Mouse (Mus musculus) urinary bladder, postnatal 14 days (tissue): ENCODE measurements at regions not wholly inside any gene's neighbourhood (a gene's known extent, or its start where the extent isn't known, plus 50 kb on each side); places are given as distances from the start of the nearest gene placed in this dataset.
"Not testable (repeated sequence)": the region's sequence is repeated elsewhere in the genome, so short reads cannot be mapped to it uniquely, and the experiment has no call there.

Source experiments
- DNase-seq: peaks from one replicate; pipeline ENCODE4 v3.0.0; 2021; ENCODE audit warnings: low spot score

DNA sequence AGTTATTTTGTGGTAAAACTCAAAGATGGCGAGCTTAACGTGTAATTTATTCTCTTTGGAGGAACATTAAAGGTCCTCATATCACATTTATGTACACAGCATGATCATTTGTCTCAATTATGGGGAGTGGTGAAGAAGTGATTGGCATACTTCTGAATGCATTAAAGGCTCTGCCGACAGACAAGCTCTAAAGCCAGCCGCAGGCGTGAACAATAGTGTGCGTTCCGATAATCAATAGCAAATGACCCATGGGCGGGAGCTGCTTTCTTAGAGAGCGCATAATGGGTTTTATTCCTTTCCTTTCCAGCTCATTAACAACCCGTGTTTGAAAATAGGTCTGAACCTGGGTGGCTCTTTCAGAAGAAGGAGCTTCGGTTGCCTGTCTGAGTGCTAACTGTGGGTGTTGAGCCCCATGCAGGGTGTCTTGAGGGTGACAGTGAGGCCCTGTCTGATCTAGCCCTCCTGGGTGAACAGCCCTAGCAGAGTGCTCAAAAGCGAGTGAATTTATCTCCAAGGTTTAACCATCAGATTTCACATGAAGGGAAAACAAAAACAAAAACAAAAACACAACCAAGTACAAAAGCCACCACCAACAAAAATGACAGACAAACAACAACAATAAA lies 210.5 kb downstream of the Zfp619 start:
- no peak for DNase-seq

DNA sequence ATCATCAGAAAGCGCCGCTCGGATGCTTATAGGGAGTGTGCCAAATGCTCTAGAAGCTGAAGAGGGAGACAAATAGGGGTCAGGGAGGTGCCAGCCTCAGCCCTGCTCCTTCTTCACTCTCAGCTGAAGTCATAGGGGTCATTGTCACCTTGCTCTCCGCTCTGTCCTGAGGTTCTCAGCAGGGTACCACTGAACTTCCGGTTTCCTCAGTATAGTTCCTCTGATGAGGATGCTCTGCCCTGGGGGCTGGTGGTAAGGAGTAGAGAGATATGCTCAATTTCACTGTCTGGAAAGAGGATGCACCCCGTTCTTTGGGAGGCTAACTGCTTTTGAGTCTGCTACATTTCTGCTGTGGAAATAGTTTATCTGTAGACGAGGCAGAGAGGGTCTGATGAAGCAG lies 211.4 kb downstream of the Zfp619 start:
- no peak for DNase-seq

DNA sequence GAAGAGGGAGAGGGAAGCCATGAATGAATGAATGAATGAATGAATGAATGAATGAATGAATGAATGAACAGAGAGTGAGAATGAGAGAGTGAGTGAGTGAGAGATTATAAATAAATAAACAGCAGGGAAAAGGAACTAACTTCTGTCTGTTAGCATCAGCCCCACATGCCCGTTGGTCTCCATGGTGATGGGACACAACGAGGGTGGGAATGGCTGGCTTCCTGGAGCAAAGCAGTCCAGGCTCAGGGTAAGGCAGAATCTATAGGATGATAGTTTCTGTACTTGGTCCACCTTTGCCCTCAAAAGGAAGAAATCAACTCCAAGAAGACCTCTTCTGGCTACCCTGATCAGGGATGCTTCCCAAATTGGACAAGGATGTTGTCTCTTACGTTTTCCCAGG lies 212.2 kb downstream of the Zfp619 start:
- DNase-seq: no peak

DNA sequence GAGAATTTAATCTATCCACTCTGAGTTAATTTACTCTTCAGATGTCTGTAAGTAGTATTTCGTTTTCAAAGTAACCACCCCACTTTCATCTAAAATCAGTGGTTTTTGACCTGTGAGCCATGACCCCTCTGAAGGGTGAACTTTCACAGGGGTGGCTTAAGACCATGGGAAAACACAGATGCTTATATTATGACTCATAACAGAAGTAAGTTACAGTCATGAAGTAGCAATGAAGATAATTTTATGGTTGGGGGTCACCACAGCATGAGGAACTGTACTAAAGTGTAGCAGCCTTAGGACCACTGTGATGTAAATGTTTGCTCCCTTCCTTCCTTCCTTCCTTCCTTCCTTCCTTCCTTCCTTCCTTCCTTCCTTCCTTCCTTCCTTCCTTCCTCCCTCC lies 215.2 kb downstream of the Zfp619 start:
- DNase-seq: no peak

DNA sequence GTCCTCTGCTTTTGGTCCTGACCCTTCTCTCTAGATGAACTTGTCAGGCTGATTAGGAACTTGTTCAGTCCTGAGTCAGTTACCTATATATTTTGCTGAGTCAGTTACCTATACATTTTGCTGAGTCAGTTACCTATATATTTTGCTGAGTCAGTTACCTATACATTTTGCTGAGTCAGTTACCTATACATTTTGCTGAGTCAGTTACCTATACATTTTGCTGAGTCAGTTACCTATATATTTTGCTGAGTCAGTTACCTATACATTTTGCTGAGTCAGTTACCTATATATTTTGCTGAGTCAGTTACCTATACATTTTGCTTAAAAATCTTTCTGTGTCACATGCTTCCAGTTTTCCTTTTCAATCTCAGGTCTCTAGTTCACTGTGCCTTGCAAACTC lies 230.8 kb downstream of the Zfp619 start:
- not testable (repeated sequence) for DNase-seq

DNA sequence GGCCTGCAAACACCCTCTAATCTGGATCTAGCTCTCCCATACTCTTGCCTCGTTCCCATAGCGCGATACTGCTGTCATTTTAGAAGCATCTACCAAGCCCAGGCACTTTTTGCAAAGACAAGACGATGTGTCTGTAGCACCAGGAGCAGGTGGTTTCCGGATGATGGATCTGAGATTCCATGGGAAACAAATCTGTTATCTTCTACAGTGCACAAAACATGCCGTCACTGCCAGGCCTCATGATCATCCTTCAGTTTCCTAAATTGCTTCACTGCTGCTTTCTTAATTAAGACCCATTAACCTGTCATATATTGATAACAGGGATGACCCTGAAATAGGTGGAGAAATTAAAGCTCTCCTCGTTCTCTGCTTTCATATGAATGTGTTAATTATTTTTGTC lies 232.9 kb downstream of the Zfp619 start:
- DNase-seq: no peak

DNA sequence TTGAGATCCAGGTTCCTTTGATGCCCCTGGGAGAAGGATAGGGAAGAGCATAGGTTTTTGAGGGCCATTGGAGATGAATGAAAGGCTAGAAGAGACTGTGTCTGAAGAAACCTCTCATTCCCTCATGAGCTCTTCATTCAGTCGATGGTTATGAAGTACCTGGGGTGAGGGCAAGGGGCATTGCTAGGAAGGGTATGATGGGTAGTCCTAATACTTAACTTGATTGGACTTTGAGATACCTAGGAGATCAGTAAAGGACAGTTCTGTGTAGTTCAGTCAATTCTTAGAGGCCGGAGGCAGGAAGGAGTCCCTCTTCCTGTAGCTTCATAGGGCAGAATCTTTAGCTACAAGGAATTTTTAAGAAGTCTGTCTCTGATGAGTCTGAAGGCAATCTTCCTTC lies 246.8 kb downstream of the Zfp619 start:
- no peak for DNase-seq

DNA sequence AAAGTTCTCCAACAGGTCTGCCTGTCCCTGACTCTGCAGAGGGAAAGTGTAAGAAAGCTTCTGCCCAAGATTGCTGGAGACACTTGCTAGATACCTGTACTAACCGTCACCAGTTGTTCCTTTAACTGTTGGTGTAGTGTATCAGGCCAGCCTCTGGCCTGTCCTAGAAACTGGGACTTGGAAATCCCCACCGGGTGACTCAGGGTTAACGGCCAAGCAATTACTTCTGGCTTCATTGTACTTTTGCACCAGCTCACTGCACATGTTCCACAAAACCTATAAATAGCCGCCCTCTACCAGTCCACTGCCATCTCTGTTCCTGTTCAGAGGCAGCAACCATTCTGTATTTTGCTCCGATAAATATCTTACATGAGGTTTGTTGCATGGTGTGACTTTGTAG lies 247.5 kb downstream of the Zfp619 start:
- DNase-seq: no peak

DNA sequence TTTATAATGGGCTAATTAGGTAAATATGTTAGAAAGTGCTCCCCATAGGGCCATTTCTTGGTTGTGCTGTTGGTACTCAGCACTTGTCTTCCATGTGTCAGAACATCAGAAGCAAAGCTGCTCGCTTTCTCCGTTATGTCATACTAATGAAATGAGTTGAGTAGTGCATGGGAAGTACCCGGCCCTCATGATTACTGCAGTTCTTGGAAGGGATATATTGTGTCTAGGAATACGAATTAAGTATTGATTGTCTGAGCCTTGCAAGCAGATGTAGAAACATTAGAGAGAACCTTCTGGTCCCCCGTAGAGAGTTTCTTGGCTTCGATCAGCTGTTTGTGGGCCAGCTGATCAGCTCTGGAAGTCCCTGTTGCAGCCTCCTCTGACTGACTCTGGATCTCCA lies 255.7 kb downstream of the Zfp619 start:
- DNase-seq: no peak

DNA sequence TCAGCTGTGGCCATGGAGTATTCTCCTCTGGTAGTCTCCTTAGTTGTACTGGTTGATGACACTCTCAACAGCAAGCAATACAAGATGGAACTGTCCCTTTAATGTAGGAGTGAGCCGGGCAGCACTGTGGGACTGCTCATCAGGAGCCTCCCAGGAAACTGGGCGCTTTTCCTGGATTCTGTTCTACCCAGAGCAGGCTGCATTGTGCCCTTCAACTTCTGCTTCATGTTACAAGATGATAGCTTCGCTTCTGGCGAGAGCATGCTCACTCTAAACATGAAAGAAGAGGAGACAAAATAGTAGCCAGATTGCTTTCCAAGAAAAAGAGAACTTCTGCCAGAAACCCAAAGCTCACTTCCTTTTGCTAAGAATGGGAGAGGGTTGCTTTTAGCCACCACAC lies 271.8 kb downstream of the Zfp619 start:
- no peak for DNase-seq

DNA sequence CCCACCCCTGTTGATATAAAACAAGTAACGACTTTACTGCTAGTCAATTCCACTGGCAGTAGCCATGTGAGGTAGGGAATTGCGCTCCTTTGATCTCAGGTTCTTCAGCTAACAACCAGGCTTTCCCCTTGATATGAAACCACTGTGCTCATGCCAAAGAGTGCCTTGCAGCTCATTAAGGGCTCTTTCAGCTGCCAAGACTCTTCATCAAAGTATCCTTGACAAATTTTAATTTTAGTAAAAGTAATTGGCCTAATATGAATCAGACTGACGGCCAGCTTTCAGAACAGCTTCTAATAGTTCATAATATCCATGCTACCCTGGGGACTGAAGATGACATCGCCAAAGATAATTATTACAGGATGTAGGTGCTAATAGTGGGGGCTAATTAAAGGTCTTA lies 272.3 kb downstream of the Zfp619 start:
- no peak for DNase-seq

DNA sequence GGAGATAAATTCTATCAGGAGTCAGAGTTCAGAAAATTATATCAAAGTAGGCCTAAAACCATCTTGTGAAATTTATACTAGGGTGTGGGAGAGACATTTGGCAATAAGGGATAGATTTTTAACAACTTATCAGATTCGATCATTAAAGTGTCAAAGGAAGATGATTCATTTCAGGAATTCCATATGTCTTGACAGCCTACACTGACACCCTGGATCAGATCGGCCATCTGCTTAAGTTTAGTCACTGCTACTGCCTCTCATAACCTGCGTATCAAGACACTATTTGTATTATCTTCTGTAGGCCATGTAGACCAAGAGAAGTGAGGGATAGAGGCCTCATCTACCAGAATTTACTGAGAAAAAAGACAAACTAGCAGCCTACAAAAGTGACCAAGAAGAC lies 277.2 kb downstream of the Zfp619 start:
- no peak for DNase-seq

DNA sequence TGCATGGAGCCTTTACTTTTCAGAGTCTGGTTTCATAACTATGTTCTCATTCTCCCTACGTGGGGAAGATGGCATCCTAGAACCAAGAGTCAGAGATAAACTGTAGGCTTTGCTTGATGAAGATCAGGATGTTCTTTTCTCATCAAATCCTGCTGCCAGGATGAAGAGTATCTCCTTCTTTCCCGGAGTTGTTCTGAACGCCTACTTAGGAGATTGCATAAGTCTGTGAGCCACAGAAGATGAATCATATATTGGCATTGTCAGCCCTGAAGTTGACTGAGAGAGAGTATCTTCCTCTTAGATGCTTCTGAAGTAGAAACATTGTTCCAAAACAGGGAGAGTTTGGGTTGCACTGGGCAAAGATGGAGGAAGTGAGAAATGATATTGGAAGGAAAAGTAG lies 286.7 kb downstream of the Zfp619 start:
- no peak for DNase-seq

DNA sequence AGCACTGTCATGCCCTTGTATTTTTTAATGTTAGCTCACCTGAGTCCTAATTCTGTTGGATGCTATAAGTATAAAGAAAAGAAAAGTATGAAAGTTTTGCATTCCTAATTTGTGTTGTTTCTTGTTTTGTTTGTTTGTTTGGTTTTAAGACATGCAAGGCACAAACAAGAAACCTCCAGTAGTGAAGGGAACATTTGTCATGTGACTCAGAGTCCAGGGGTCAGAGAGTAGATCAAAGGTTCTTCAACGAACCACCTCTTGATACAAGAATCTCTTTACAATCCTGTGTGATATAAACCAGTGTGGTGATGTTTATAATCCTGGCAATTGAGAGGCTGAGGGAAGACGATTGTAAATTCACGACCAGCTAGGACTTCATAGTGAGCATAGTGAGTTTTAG lies 300.5 kb downstream of the Zfp619 start:
- DNase-seq: no peak

DNA sequence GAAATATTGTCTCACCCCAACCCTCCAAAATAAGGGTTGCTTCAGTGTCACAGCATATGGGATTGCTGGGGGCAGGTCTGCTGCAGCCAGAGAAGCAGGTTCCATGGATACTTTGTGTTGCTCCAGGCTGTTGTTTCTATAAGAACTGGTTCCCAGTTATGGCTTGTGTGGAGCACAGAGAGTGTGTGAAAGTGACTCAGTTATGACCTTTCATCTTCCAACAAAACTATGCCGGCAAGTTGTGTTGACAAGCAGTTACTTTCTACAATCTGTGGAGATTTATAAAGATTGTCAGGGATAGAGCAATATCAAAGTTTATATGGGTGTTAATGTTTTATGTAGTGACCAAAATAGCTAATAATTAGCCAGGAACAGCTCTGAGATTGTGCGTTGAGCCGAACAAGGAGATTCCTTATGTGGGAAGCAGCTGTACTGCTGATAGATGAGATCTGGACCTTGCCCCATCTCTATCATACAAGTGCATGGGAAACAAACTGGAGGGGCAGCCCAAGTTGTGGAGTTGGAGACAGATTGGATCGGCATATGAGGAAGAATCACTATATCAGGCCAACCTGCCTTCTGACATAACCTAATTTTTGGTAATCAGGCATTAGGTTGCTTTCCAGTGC lies 305.1 kb downstream of the Zfp619 start:
- DNase-seq: no peak

DNA sequence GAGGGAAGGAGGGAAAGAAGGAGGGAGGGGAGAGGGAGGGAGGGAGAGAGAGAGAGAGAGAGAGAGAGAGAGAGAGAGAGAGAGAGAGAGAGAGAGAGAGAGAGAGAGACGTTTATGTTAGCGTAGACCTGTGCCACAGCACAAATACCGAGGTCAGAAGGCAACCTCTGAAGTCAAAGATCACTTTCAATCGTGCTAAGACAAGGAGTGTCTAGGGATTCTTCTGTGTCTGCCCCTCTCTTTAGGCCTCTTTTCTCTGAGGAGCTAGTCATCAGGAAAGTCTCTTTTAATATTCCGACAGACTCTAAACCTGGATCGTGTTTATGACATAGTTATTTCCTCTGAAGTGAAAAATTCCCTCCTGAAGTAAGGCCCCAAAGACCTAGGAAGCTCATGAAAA lies 310.8 kb downstream of the Zfp619 start:
- no peak for DNase-seq

DNA sequence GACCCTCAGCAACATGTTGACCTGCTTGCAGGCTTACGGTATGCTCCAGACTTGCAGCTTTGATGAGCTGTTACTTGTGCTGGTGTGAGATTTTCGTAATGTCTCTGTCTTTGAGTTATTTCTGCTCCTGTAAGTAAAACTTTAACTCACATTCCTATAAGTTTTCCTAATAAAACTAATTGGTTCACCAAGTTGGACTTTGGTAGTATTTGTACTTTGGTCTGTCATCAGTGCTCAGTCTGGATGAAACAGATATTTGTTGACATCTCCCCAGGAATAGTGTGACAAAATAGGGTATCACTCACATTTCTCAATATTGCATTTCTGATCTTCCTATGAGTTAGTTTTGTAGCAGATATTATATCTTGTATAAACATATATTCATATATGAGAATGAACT lies 313.3 kb downstream of the Zfp619 start:
- DNase-seq: no peak

DNA sequence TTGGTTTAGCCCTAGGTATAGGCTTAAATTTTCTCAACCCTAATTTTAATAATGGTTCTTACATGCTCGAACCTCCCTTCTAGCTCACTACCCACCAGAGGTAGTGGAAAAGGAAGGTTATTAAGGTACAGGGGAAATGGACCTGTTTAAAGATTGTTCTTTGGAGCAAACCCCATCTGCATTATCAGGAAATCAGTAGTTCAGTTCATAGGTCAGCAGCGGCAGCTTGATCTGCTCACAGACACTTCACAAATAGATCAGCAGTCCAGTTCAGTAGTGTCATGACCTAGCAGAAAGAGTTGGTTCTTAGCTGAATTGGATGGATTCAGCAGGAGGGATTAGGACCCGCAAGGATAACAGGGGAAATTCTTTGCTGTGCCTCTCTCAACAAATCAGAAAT lies 324.4 kb downstream of the Zfp619 start:
- DNase-seq: no peak

DNA sequence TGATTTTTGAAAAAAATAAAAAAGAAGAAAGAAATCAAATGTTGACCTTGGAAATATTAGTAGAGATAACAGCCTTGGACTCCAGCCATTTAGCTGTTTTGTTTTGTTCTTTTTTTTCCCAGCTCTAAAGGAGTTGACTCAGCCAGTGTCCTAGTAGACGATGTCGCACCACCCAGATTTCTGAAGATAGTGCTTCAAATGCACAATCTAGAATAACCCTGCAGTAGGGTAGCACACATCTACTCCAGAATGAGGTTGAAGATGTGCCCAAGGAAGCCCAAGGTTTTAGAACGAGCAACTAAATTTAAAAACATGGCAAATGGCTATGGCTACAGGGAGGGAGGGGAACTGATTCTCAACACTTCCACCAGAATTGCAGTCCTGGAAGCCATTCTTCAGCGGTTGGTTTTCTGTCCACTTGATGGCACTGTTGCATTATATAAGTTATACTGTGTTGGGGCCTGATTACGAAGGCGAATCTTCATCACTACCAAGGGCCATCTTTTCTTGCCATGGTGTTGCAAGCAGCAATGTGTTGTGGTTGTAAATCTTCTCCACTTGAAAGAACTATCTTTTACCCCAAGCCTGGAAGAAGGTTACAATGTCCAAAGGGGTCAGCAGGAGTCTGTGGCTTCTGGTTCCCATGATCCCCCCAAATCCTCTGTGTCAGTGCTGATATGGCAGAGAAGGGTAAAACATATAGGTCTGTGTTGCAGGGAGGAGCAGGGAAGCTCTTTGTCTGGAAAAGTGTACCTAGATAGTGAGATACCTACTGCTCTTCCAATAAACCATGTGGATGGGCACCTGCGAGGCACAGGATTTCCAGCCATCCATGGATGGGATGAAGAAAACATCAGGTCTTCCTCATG lies 330.6 kb downstream of the Zfp619 start:
- DNase-seq: peak; percentile 31

DNA sequence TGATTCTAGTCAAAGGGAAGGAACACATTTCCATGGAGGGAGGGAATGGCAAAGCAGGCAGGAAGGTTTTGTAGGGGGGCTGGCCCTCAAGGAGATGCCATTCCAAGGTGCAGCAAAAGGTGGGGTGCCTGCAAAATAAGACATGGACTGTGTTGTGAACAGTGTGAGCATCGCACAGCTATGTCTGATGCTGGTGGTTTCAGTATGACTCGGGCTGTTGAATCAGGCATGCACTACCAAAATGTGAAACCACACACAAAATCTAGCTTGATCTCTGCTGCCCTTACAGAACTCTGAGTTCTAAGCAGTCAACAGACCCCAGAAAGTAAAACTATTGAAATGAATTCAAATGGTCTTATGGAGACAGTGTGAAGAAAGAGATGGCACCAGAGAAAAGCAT lies 339.7 kb downstream of the Zfp619 start:
- DNase-seq: no peak

DNA sequence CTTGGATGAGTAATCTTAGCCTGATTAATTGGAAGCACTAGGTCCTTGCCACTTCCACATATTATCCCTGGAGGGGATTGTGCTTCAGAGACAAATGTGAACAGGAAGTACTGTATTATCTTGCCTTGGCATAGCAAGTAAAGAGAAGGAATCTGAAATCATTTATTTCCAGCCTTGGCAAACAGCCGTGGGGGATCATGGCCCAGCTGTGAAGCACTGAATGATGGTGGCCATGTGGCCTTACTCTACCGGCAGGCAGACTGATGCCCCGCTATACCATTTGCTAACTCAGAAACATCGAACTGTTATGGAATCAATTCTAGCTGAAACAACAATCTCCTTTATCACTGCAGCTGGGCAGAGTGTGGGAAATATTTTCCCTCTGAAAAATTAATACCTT lies 345.3 kb downstream of the Zfp619 start:
- no peak for DNase-seq

DNA sequence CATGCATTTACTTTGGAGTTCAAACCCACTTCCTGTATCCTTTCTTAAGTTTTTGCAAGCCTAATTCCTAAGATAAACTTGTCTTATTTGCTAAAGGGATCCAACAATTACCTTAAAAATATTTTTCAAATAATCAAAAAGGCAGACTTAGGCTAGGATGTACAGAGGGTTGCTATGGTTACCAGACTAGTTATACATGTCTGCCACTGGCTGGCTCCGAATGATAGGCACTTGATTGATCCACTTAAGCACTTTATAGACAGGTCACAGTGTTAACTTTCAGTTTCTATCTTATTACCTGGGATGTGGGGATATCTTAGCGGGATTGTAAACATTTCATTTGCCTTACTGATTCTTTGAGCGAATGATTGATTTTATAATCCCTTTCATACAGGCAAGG lies 346.6 kb downstream of the Zfp619 start:
- no peak for DNase-seq

DNA sequence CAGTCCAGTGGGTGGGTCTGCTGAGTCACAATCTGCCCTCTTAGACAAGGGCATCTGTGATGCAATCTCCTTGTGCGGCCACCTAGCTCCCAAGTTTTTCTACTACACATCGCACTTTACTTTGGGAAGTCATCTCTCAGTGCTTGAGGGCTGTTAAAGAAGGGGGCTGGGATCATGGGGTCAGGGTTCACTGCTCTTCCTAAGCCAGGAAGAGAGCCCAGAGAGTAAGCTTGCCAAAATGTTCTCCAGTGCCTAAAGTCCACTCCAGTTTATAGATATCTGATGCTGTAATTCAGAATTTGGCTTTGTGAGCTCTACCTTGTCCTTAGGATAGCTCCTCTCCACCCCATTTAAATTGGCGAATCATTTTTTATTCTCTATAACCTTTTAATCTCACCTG lies 347.2 kb downstream of the Zfp619 start:
- no peak for DNase-seq
